ENCODE assay signal across 12 mouse cellular contexts in the genomic region with DNA sequence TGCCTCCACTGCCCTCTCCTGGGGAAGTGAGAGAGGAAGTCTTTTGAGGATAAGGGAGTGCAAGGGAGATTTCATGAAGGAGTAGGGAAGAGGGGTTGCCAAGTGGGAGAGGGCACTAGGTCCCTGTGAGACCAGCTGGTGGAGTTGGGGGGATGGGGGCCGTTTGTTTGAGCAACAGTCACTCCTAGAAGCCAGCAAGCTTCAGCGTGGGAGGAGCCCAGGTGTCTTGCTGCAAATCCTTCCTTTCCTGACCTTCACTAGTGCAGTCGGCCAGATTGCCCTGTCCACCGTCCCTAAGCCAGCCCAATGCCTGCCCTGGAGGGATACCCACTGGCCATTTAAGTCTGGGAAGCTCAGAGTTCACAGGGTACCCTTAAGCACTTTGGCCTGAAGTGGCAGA. TPM values are rescaled to one million over a fixed set of nuclear protein-coding genes. Genes with fewer than 3 reads are reported as not detected.
A peak's percentile ranks its signal among the peaks of the same experiment; 100 is the strongest.
DNase-seq lines count a peak whose midpoint lies in the region; ATAC-seq and TF ChIP-seq lines count a peak whose summit lies in the region.
"Had no signal": no experiment of that assay in that cellular context is flagged by ENCODE, and none has a peak within 500 bp of the region (broad histone marks: within the 10 kb centered on the region; RNA-seq: fewer than 3 reads in every experiment).

No protein-coding gene starts in this region.

- H3K4me3 ChIP-seq in heart, embryonic 10.5 days, result no peak overlapping the region
- no peak overlapping the region for H3K4me3 ChIP-seq in midbrain, postnatal 0 days (ENCODE audit: low read depth, low read length)
- no peak overlapping the region for H3K4me3 ChIP-seq in midbrain, embryonic 13.5 days (replicated peaks)
- no peak overlapping the region for H3K4me3 ChIP-seq in embryonic fibroblast, embryonic 13.5 days (ENCODE audit: insufficient read depth, low read length)
- H3K4me3 ChIP-seq in stomach, embryonic 15.5 days (replicated peaks), result no peak overlapping the region
- H3K4me3 ChIP-seq: hindbrain, embryonic 15.5 days; liver, embryonic 15.5 days had no signal

- H3K9ac ChIP-seq in midbrain, postnatal 0 days (replicated peaks; ENCODE audit: low read length, poor library complexity, severe bottlenecking), result no peak overlapping the region
- H3K9ac ChIP-seq in midbrain, embryonic 13.5 days (replicated peaks), result no peak overlapping the region
- no peak overlapping the region for H3K9ac ChIP-seq in stomach, embryonic 15.5 days
- H3K9ac ChIP-seq: hindbrain, embryonic 15.5 days; liver, embryonic 15.5 days had no signal

- H3K4me2 ChIP-seq in midbrain, postnatal 0 days (ENCODE audit: low read depth, low read length, poor library complexity, severe bottlenecking), result no peak overlapping the region
- H3K4me2 ChIP-seq in midbrain, embryonic 13.5 days (replicated peaks), result no peak overlapping the region
- no peak overlapping the region for H3K4me2 ChIP-seq in stomach, embryonic 15.5 days
- H3K4me2 ChIP-seq: hindbrain, embryonic 15.5 days; liver, embryonic 15.5 days had no signal

- 52% methylated on average over 4 of the region's 4 CpGs for WGBS in heart, embryonic 10.5 days
- 65% methylated on average over 4 of the region's 4 CpGs for WGBS in midbrain, postnatal 0 days
- 61% methylated on average over 4 of the region's 4 CpGs for WGBS in midbrain, embryonic 13.5 days
- 40% methylated on average over 4 of the region's 4 CpGs for WGBS in stomach, embryonic 15.5 days

- peaks cover 62% of the 10 kb centered on the region for H3K4me1 ChIP-seq in heart, embryonic 10.5 days
- peaks cover 6% of the 10 kb centered on the region for H3K4me1 ChIP-seq in midbrain, postnatal 0 days (ENCODE audit: insufficient read depth, low read length)
- peaks cover 42% of the 10 kb centered on the region for H3K4me1 ChIP-seq in midbrain, embryonic 13.5 days (replicated peaks)
- peaks cover 27% of the 10 kb centered on the region for H3K4me1 ChIP-seq in embryonic fibroblast, embryonic 13.5 days (ENCODE audit: control insufficient read depth, insufficient read depth, low read length)
- H3K4me1 ChIP-seq in stomach, embryonic 15.5 days, result peaks cover 43% of the 10 kb centered on the region

- 0 out of 2 replicates have a peak, but pooled peaks have one; percentile 14 for TF ChIP-seq CTCF in midbrain, postnatal 0 days (IDR thresholded peaks at IDR 0.05)
- TF ChIP-seq CTCF in embryonic fibroblast, embryonic 13.5 days (IDR thresholded peaks at IDR 0.05; ENCODE audit: borderline replicate concordance, insufficient read depth, low read length), result no peak

- no peak for ATAC-seq in midbrain, postnatal 0 days (ENCODE audit: low FRiP score)
- ATAC-seq in midbrain, embryonic 13.5 days, result no peak
- no peak for ATAC-seq in stomach, embryonic 15.5 days (ENCODE audit: insufficient read depth, low FRiP score, low read depth)

- peak overlapping the region; percentile 74 for H3K27ac ChIP-seq in heart, embryonic 10.5 days
- H3K27ac ChIP-seq in midbrain, postnatal 0 days (ENCODE audit: low read depth, low read length), result no peak overlapping the region
- H3K27ac ChIP-seq in midbrain, embryonic 13.5 days, result no peak overlapping the region
- peak overlapping the region; percentile 97 for H3K27ac ChIP-seq in embryonic fibroblast, embryonic 13.5 days (ENCODE audit: insufficient read depth, low read length)
- H3K27ac ChIP-seq in stomach, embryonic 15.5 days, result peak overlapping the region; percentile 22; the same call in 1 of the 2 replicates
- H3K27ac ChIP-seq: hindbrain, embryonic 15.5 days; liver, embryonic 15.5 days had no signal

- H3K27me3 ChIP-seq in heart, embryonic 10.5 days (ENCODE audit: insufficient read depth, poor library complexity, severe bottlenecking), result no peaks in the 10 kb centered on the region
- H3K27me3 ChIP-seq in midbrain, postnatal 0 days (ENCODE audit: insufficient read depth, low read length), result no peaks in the 10 kb centered on the region
- H3K27me3 ChIP-seq in midbrain, embryonic 13.5 days, result 0 out of 2 replicates have a peak, but pooled peaks cover 5% of the 10 kb centered on the region
- no peaks in the 10 kb centered on the region for H3K27me3 ChIP-seq in stomach, embryonic 15.5 days (replicated peaks)
- H3K27me3 ChIP-seq: hindbrain, embryonic 15.5 days had no signal

- TF ChIP-seq POLR2A in embryonic fibroblast, embryonic 13.5 days (IDR thresholded peaks at IDR 0.05; ENCODE audit: low read depth, low read length), result no peak

- no peaks in the 10 kb centered on the region for H3K9me3 ChIP-seq in heart, embryonic 10.5 days
- H3K9me3 ChIP-seq in midbrain, postnatal 0 days (ENCODE audit: low read length), result no peaks in the 10 kb centered on the region
- no peaks in the 10 kb centered on the region for H3K9me3 ChIP-seq in midbrain, embryonic 13.5 days
- no peaks in the 10 kb centered on the region for H3K9me3 ChIP-seq in stomach, embryonic 15.5 days
- H3K9me3 ChIP-seq: hindbrain, embryonic 15.5 days; liver, embryonic 15.5 days had no signal

- DNase-seq in heart, embryonic 10.5 days (ENCODE audit: low spot score), result no peak
- no peak for DNase-seq in heart, adult 18-20 months
- DNase-seq in midbrain, postnatal 0 days (ENCODE audit: low spot score), result no peak
- no peak for DNase-seq in layer of hippocampus, postnatal 25 days (ENCODE audit: extremely low spot score in 1 of 2, low spot score in 1 of 2)
- DNase-seq in layer of hippocampus, adult 9-11 months, result no peak
- DNase-seq: gastrocnemius, postnatal 14 days had no signal

- no peaks in the 10 kb centered on the region for H3K36me3 ChIP-seq in heart, embryonic 10.5 days
- no peaks in the 10 kb centered on the region for H3K36me3 ChIP-seq in midbrain, postnatal 0 days (ENCODE audit: insufficient read depth, low read length)
- no peaks in the 10 kb centered on the region for H3K36me3 ChIP-seq in midbrain, embryonic 13.5 days
- H3K36me3 ChIP-seq in stomach, embryonic 15.5 days, result no peaks in the 10 kb centered on the region
- H3K36me3 ChIP-seq: hindbrain, embryonic 15.5 days; liver, embryonic 15.5 days had no signal

RNA-seq across cellular contexts. Expression of a gene that starts 1.8 kb away (rescaled TPM):
- 57.7 and 80.7 TPM in 2 replicates for polyA plus RNA-seq in heart, embryonic 10.5 days (2016; fragmentation: Nextera tagmentation; extraction: Ambion mirVana)
- total RNA-seq in heart, adult 18-20 months (2021), result 100 to 1,000 TPM; 113 to 129 TPM
- total RNA-seq in midbrain, postnatal 0 days (2014; rRNA removed), result 57.6 and 75.0 TPM in 2 replicates
- polyA plus RNA-seq in midbrain, postnatal 0 days (2015; fragmentation: Nextera tagmentation; extraction: Ambion mirVana), result 74.1 and 77.2 TPM in 2 replicates
- polyA plus RNA-seq in midbrain, embryonic 13.5 days (2015; fragmentation: Nextera tagmentation; extraction: Ambion mirVana), result 21.4 and 23.4 TPM in 2 replicates
- polyA plus RNA-seq in embryonic fibroblast, embryonic 13.5 days (2011; ENCODE audit: insufficient read length, low read depth, missing spikeins), result 401 and 426 TPM in 2 replicates
- polyA plus RNA-seq in stomach, embryonic 15.5 days (2015; fragmentation: Nextera tagmentation; extraction: Ambion mirVana), result 179 and 214 TPM in 2 replicates
- 10 to 100 TPM; 35.6 to 38.8 TPM for total RNA-seq in layer of hippocampus, postnatal 25 days (2021)

RNA-seq across cellular contexts. Expression of a gene that starts 20.6 kb away (rescaled TPM):
- polyA plus RNA-seq in heart, embryonic 10.5 days (2016; fragmentation: Nextera tagmentation; extraction: Ambion mirVana), result 11.6 and 22.8 TPM in 2 replicates
- under 1 TPM; 0.26 to 0.35 TPM for total RNA-seq in heart, adult 18-20 months (2021)
- total RNA-seq in midbrain, postnatal 0 days (2014; rRNA removed), result 56.9 and 58.2 TPM in 2 replicates
- polyA plus RNA-seq in midbrain, postnatal 0 days (2015; fragmentation: Nextera tagmentation; extraction: Ambion mirVana), result 15.4 and 16.1 TPM in 2 replicates
- polyA plus RNA-seq in midbrain, embryonic 13.5 days (2015; fragmentation: Nextera tagmentation; extraction: Ambion mirVana), result 49.5 and 51.5 TPM in 2 replicates
- 25.7 and 33.6 TPM in 2 replicates for polyA plus RNA-seq in embryonic fibroblast, embryonic 13.5 days (2011; ENCODE audit: insufficient read length, low read depth, missing spikeins)
- polyA plus RNA-seq in stomach, embryonic 15.5 days (2015; fragmentation: Nextera tagmentation; extraction: Ambion mirVana), result 11.9 and 12.1 TPM in 2 replicates
- total RNA-seq in layer of hippocampus, postnatal 25 days (2021), result 1 to 10 TPM; 4.3 to 4.6 TPM

RNA-seq across cellular contexts. Expression of a gene that starts 36.5 kb away (rescaled TPM):
- 1.1 and 1.6 TPM in 2 replicates for polyA plus RNA-seq in heart, embryonic 10.5 days (2016; fragmentation: Nextera tagmentation; extraction: Ambion mirVana)
- under 1 TPM in 1 of 2 experiments, not detected in 1; 0.26 TPM for total RNA-seq in heart, adult 18-20 months (2021)
- total RNA-seq in midbrain, postnatal 0 days (2014; rRNA removed), result 0.60 TPM in 1 of 2 replicates, not detected in the other
- polyA plus RNA-seq in midbrain, postnatal 0 days (2015; fragmentation: Nextera tagmentation; extraction: Ambion mirVana), result 0.46 TPM in 1 of 2 replicates, not detected in the other
- polyA plus RNA-seq in midbrain, embryonic 13.5 days (2015; fragmentation: Nextera tagmentation; extraction: Ambion mirVana), result not detected in 2 replicates
- not detected in 2 replicates for polyA plus RNA-seq in embryonic fibroblast, embryonic 13.5 days (2011; ENCODE audit: insufficient read length, low read depth, missing spikeins)
- polyA plus RNA-seq in stomach, embryonic 15.5 days (2015; fragmentation: Nextera tagmentation; extraction: Ambion mirVana), result 86.9 and 90.6 TPM in 2 replicates
- total RNA-seq in layer of hippocampus, postnatal 25 days (2021), result not detected
- total RNA-seq: gastrocnemius, postnatal 14 days; layer of hippocampus, postnatal 14 days had no signal
- polyA plus RNA-seq: liver, embryonic 15.5 days had no signal

RNA-seq across cellular contexts. Expression of a gene that starts 41.3 kb away (rescaled TPM):
- polyA plus RNA-seq in heart, embryonic 10.5 days (2016; fragmentation: Nextera tagmentation; extraction: Ambion mirVana), result 154 and 190 TPM in 2 replicates
- total RNA-seq in heart, adult 18-20 months (2021), result 100 to 1,000 TPM; 102 to 104 TPM
- 46.7 and 66.0 TPM in 2 replicates for total RNA-seq in midbrain, postnatal 0 days (2014; rRNA removed)
- polyA plus RNA-seq in midbrain, postnatal 0 days (2015; fragmentation: Nextera tagmentation; extraction: Ambion mirVana), result 187 and 205 TPM in 2 replicates
- polyA plus RNA-seq in midbrain, embryonic 13.5 days (2015; fragmentation: Nextera tagmentation; extraction: Ambion mirVana), result 181 and 182 TPM in 2 replicates
- 74.4 and 81.1 TPM in 2 replicates for polyA plus RNA-seq in embryonic fibroblast, embryonic 13.5 days (2011; ENCODE audit: insufficient read length, low read depth, missing spikeins)
- 193 and 198 TPM in 2 replicates for polyA plus RNA-seq in stomach, embryonic 15.5 days (2015; fragmentation: Nextera tagmentation; extraction: Ambion mirVana)
- total RNA-seq in layer of hippocampus, postnatal 25 days (2021), result 100 to 1,000 TPM in 1 of 2 experiments, 10 to 100 TPM in 1; 99.5 to 115 TPM

RNA-seq across cellular contexts. Expression of a gene that starts 42.0 kb away (rescaled TPM):
- polyA plus RNA-seq in heart, embryonic 10.5 days (2016; fragmentation: Nextera tagmentation; extraction: Ambion mirVana), result 49.5 and 62.2 TPM in 2 replicates
- 10 to 100 TPM; 72.4 to 78.7 TPM for total RNA-seq in heart, adult 18-20 months (2021)
- 103 and 120 TPM in 2 replicates for total RNA-seq in midbrain, postnatal 0 days (2014; rRNA removed)
- 29.7 and 30.4 TPM in 2 replicates for polyA plus RNA-seq in midbrain, postnatal 0 days (2015; fragmentation: Nextera tagmentation; extraction: Ambion mirVana)
- polyA plus RNA-seq in midbrain, embryonic 13.5 days (2015; fragmentation: Nextera tagmentation; extraction: Ambion mirVana), result 39.1 and 46.7 TPM in 2 replicates
- 38.5 and 50.4 TPM in 2 replicates for polyA plus RNA-seq in embryonic fibroblast, embryonic 13.5 days (2011; ENCODE audit: insufficient read length, low read depth, missing spikeins)
- 40.2 and 40.9 TPM in 2 replicates for polyA plus RNA-seq in stomach, embryonic 15.5 days (2015; fragmentation: Nextera tagmentation; extraction: Ambion mirVana)
- 100 to 1,000 TPM; 113 to 114 TPM for total RNA-seq in layer of hippocampus, postnatal 25 days (2021)

Comparison
In these comparisons a context has a peak if more than half of its experiments do, and no peak if none do; other contexts are left out.
1. H3K27ac ChIP-seq: peak in heart, embryonic 10.5 days (single experiment), embryonic fibroblast, embryonic 13.5 days (single experiment) and stomach, embryonic 15.5 days (single experiment); none in midbrain, postnatal 0 days (single experiment) and midbrain, embryonic 13.5 days (single experiment).
2. RNA of a gene that starts 36.5 kb away (polyA plus RNA-seq): 86.9 to 90.6 TPM in stomach, embryonic 15.5 days; 1.1 to 1.6 TPM in heart, embryonic 10.5 days, 0.46 TPM in midbrain, postnatal 0 days, not detected in midbrain, embryonic 13.5 days and not detected in embryonic fibroblast, embryonic 13.5 days; every median in the first group is over 10 times any median in the second.